Mouse (Mus musculus) MEL (cell line): ENCODE measurements around the gene Dusp22. TPM values are rescaled to one million over a fixed set of nuclear protein-coding genes. Genes with fewer than 3 reads are reported as not detected.

ENCODE experiments used
- DNase-seq: peaks from one replicate; pipeline ENCODE4 v3.0.0; 2011; ENCODE audit warnings: low read depth, low spot score
- H3K27ac ChIP-seq: 2 replicates; pipeline ENCODE4 v1.5.1; 2012; ENCODE audit warnings: low read depth, mild to moderate bottlenecking, control low read depth, low read length, moderate library complexity; ENCODE audit not compliant: control insufficient read depth
- H3K27me3 ChIP-seq, 2 experiments: fragments of 150-350 bp in 1 of 2; sonication (generic) in 1 of 2; 2 replicates each; pipeline ENCODE4 v1.6.1; 2012; ENCODE audit warnings: low read length in 2 of 2, mild to moderate bottlenecking in 2 of 2, improper control_type of control experiment in 1 of 2, moderate library complexity in 1 of 2; ENCODE audit not compliant: insufficient read depth in 2 of 2, control insufficient read depth in 1 of 2
- H3K36me3 ChIP-seq, 2 experiments: 2 replicates each; pipeline ENCODE4 v1.6.1; 2012 to 2014; ENCODE audit warnings: low read length in 2 of 2, improper control_type of control experiment in 1 of 2, inconsistent platforms in 1 of 2, mild to moderate bottlenecking in 1 of 2; ENCODE audit not compliant: insufficient read depth in 2 of 2, control insufficient read depth in 1 of 2
- H3K4me1 ChIP-seq, 2 experiments: fragments of 150-350 bp in 1 of 2; sonication (generic) in 1 of 2; 2 replicates each; pipeline ENCODE4 v1.6.1; 2012; ENCODE audit warnings: low read length in 2 of 2, improper control_type of control experiment in 1 of 2, mild to moderate bottlenecking in 1 of 2; ENCODE audit not compliant: insufficient read depth in 2 of 2, control insufficient read depth in 1 of 2
- H3K4me3 ChIP-seq, 2 experiments: fragments of 150-350 bp in 1 of 2; sonication (generic) in 1 of 2; 2 replicates each; pipeline ENCODE4 v1.5.1; 2012; ENCODE audit warnings: low read depth in 2 of 2, low read length in 2 of 2, mild to moderate bottlenecking in 2 of 2, moderate library complexity in 2 of 2, control low read depth in 1 of 2, improper control_type of control experiment in 1 of 2; ENCODE audit not compliant: control insufficient read depth in 1 of 2, insufficient read depth in 1 of 2
- H3K79me2 ChIP-seq: 2 replicates; pipeline ENCODE4 v1.6.1; 2012; ENCODE audit warnings: mild to moderate bottlenecking, low read length, moderate library complexity; ENCODE audit not compliant: control insufficient read depth, poor library complexity, insufficient read depth
- H3K9ac ChIP-seq: 2 replicates; pipeline ENCODE4 v1.6.1; 2012; ENCODE audit warnings: low read depth, mild to moderate bottlenecking, control low read depth, low read length, moderate library complexity; ENCODE audit not compliant: control insufficient read depth, poor library complexity, severe bottlenecking
- H3K9me3 ChIP-seq: fragments of 150-350 bp; sonication (generic); replicated peaks from 2 replicates; pipeline ENCODE4 v1.6.1; 2012; ENCODE audit warnings: mild to moderate bottlenecking, low read length, improper control_type of control experiment, moderate library complexity; ENCODE audit not compliant: insufficient read depth
- CHD2 ChIP-seq: IDR thresholded peaks from 2 replicates; pipeline ENCODE4 v1.6.1; 2011; ENCODE audit warnings: low read length, improper control_type of control experiment
- CTCF ChIP-seq, 3 experiments: IDR thresholded peaks in 2 of 3; conservative IDR thresholded peaks in 1 of 3; 2 replicates each; pipeline ENCODE4 v1.5.1; 2011 to 2012; ENCODE audit warnings: low read length in 3 of 3, low read depth in 2 of 3, mild to moderate bottlenecking in 2 of 3, improper control_type of control experiment in 1 of 3, inconsistent platforms in 1 of 3, mixed read lengths in 1 of 3, moderate library complexity in 1 of 3; ENCODE audit not compliant: control insufficient read depth in 1 of 3, insufficient read depth in 1 of 3, poor library complexity in 1 of 3, severe bottlenecking in 1 of 3
- ELF1 ChIP-seq: IDR thresholded peaks from 2 replicates; pipeline ENCODE4 v1.6.1; 2014; ENCODE audit warnings: low read depth, mild to moderate bottlenecking, inconsistent platforms, low read length, improper control_type of control experiment, moderate library complexity
- EP300 ChIP-seq, 2 experiments: IDR thresholded peaks; 2 replicates each; pipeline ENCODE4 v1.6.1; 2011; ENCODE audit warnings: improper control_type of control experiment in 2 of 2, low read length in 2 of 2, low read depth in 1 of 2, mild to moderate bottlenecking in 1 of 2
- ETS1 ChIP-seq: IDR thresholded peaks from 2 replicates; pipeline ENCODE4 v1.6.1; 2012; ENCODE audit warnings: low read depth, mild to moderate bottlenecking, inconsistent platforms, low read length, improper control_type of control experiment, moderate library complexity
- HCFC1 ChIP-seq: IDR thresholded peaks from 2 replicates; pipeline ENCODE4 v1.6.1; 2012; ENCODE audit warnings: low read depth, mild to moderate bottlenecking, inconsistent platforms, low read length, improper control_type of control experiment, moderate library complexity
- JUND ChIP-seq: IDR thresholded peaks from 2 replicates; pipeline ENCODE4 v1.6.1; 2011; ENCODE audit warnings: low read depth, mild to moderate bottlenecking, improper control_type of control experiment, low read length
- MAFK ChIP-seq: IDR thresholded peaks from 2 replicates; pipeline ENCODE4 v1.6.1; 2011; ENCODE audit warnings: low read depth, mild to moderate bottlenecking, low read length, improper control_type of control experiment, borderline replicate concordance
- MEF2A ChIP-seq: IDR thresholded peaks from 2 replicates; pipeline ENCODE4 v1.6.1; 2014; ENCODE audit warnings: low read depth, mild to moderate bottlenecking, inconsistent platforms, low read length, improper control_type of control experiment; ENCODE audit not compliant: poor library complexity, insufficient replicate concordance, severe bottlenecking; ENCODE audit errors: extremely low read depth
- MXI1 ChIP-seq: IDR thresholded peaks from 2 replicates; pipeline ENCODE4 v1.6.1; 2011; ENCODE audit warnings: mild to moderate bottlenecking, low read depth, low read length, improper control_type of control experiment
- MYB ChIP-seq: IDR thresholded peaks from 2 replicates; pipeline ENCODE4 v1.6.1; 2011; ENCODE audit warnings: mild to moderate bottlenecking, low read depth, low read length, improper control_type of control experiment
- MYC ChIP-seq: IDR thresholded peaks from 2 replicates; pipeline ENCODE4 v1.6.1; 2011; ENCODE audit warnings: low read depth, mild to moderate bottlenecking, low read length, improper control_type of control experiment, moderate library complexity
- NELFE ChIP-seq: IDR thresholded peaks from 2 replicates; pipeline ENCODE4 v1.6.1; 2011; ENCODE audit warnings: low read depth, low read length, improper control_type of control experiment
- POLR2A ChIP-seq, 2 experiments: IDR thresholded peaks; 2 replicates each; pipeline ENCODE4 v1.6.1; 2011 to 2012; ENCODE audit warnings: low read length in 2 of 2, mild to moderate bottlenecking in 2 of 2, control low read depth in 1 of 2, improper control_type of control experiment in 1 of 2, low read depth in 1 of 2, moderate library complexity in 1 of 2; ENCODE audit not compliant: control insufficient read depth in 1 of 2, insufficient read depth in 1 of 2, poor library complexity in 1 of 2
- POLR2AphosphoS2 ChIP-seq: IDR thresholded peaks from 2 replicates; pipeline ENCODE4 v1.6.1; 2011; ENCODE audit warnings: low read length, improper control_type of control experiment
- POLR2AphosphoS5 ChIP-seq: IDR thresholded peaks from 2 replicates; pipeline ENCODE4 v1.6.1; 2012; ENCODE audit warnings: low read depth, borderline replicate concordance, mild to moderate bottlenecking, inconsistent platforms, low read length, moderate library complexity, mixed read lengths
- RCOR1 ChIP-seq: IDR thresholded peaks from 2 replicates; pipeline ENCODE4 v1.6.1; 2012; ENCODE audit warnings: low read depth, mild to moderate bottlenecking, inconsistent platforms, low read length, improper control_type of control experiment
- TAL1 ChIP-seq: IDR thresholded peaks from 2 replicates; pipeline ENCODE4 v1.6.1; 2012; ENCODE audit warnings: mild to moderate bottlenecking, inconsistent platforms, low read length, moderate library complexity, mixed read lengths
- TCF12 ChIP-seq: IDR thresholded peaks from 2 replicates; pipeline ENCODE4 v1.6.1; 2014; ENCODE audit warnings: low read depth, mild to moderate bottlenecking, inconsistent platforms, low read length, improper control_type of control experiment, moderate library complexity
- UBTF ChIP-seq: IDR thresholded peaks from 2 replicates; pipeline ENCODE4 v1.6.1; 2012; ENCODE audit warnings: low read depth, mild to moderate bottlenecking, inconsistent platforms, low read length, improper control_type of control experiment, moderate library complexity, borderline replicate concordance; ENCODE audit not compliant: insufficient read depth
- ZC3H11A ChIP-seq: IDR thresholded peaks from 2 replicates; pipeline ENCODE4 v1.6.1; 2012; ENCODE audit warnings: low read depth, mild to moderate bottlenecking, inconsistent platforms, low read length, improper control_type of control experiment
- ZMIZ1 ChIP-seq: IDR thresholded peaks from 2 replicates; pipeline ENCODE4 v1.6.1; 2012; ENCODE audit warnings: low read depth, mild to moderate bottlenecking, inconsistent platforms, low read length, improper control_type of control experiment, moderate library complexity
- ZNF384 ChIP-seq: IDR thresholded peaks from 2 replicates; pipeline ENCODE4 v1.6.1; 2012; ENCODE audit warnings: low read depth, mild to moderate bottlenecking, inconsistent platforms, low read length, improper control_type of control experiment
- polyA plus RNA-seq, 2 experiments: library from polyadenylated mRNA; stranded (reverse) in 1 of 2; unstranded in 1 of 2; fragments of >175 nt in 1 of 2; fragments of >200 nt in 1 of 2; gene quantifications; 2 replicates each; pipeline versions ENCODE4 v1.2.1 to v1.2.4; 2012; ENCODE audit warnings: low replicate concordance in 2 of 2, low read depth in 1 of 2; ENCODE audit not compliant: insufficient read length in 2 of 2, insufficient read depth in 1 of 2, missing spikeins in 1 of 2
- total RNA-seq: library from RNA; depleted of rRNA; stranded (reverse); fragments of 300-350 nt; gene quantifications from 2 replicates; pipeline ENCODE4 v1.2.3, GENCODE M21; 2012

Dusp22 gene
- total and polyA plus RNA-seq, 3 experiments, result not detected

DNA sequence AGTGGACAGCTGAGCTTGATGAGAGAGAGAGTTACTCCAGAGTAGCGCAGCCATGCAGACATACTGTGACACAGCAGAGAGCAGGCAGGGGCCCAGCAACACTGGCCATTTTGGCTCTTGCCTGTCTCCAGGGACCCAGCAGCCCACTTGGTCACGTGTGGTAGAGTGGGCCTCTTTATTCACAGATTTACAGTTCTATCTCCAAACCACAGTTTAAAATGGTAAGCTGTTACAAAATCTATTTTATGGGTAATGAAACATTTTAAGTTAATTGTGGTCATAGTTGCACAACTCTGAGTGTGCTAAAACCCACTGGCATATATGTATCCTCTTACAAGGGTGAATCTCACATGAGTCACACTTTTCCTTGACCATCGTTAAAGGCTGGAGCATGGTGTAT lies 9.5 kb downstream of the Dusp22 start:
- no peaks in the 10 kb centered on the region for H3K79me2 ChIP-seq
- TF ChIP-seq EP300 (IDR thresholded peaks at IDR 0.05; ENCODE audit: low read depth in 1 of 2, low read length in 2 of 2) (no peak), TAL1 (no peak), RCOR1 (no peak), MAFK (no peak), MYB (no peak), POLR2AphosphoS2 (no peak), ZNF384 (no peak), ZMIZ1 (no peak), POLR2A (IDR thresholded peaks at IDR 0.05; ENCODE audit: control insufficient read depth in 1 of 2, insufficient read depth in 1 of 2, low read depth in 1 of 2, low read length in 2 of 2, poor library complexity in 1 of 2) (no peak)
- no peak overlapping the region for H3K4me3 ChIP-seq
- H3K27ac ChIP-seq, result no peak overlapping the region
- no peaks in the 10 kb centered on the region for H3K27me3 ChIP-seq
- no peak overlapping the region for H3K9ac ChIP-seq
- no peaks in the 10 kb centered on the region for H3K4me1 ChIP-seq
- DNase-seq, result no peak
- no peaks in the 10 kb centered on the region for H3K9me3 ChIP-seq
- no peaks in the 10 kb centered on the region for H3K36me3 ChIP-seq

DNA sequence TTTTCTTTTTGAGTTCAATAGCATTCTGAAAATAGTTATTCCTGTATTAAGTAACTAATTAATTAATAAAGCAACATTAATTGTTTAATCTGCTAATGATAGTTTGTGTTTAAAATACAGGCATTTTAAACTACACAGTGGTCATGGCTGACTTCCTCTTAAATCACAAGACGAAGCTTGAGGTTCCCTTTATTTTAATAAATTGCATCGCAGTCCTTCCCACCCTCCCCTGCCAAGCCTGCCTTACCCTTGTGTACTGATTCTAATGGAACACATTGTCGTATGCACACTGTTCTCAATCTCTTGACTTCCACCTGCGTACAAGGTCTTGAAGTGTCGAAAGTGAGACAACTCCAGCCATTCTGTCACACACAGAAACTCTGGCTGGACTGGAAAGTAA lies 14.1 kb downstream of the Dusp22 start:
- no peaks in the 10 kb centered on the region for H3K4me1 ChIP-seq
- no peak overlapping the region for H3K27ac ChIP-seq
- H3K4me3 ChIP-seq, result no peak overlapping the region
- no peak overlapping the region for H3K9ac ChIP-seq
- TF ChIP-seq MAFK (no peak), MYC (no peak), CHD2 (no peak), MXI1 (no peak), POLR2A (IDR thresholded peaks at IDR 0.05; ENCODE audit: control insufficient read depth in 1 of 2, insufficient read depth in 1 of 2, low read depth in 1 of 2, low read length in 2 of 2, poor library complexity in 1 of 2) (no peak), JUND (no peak)
- DNase-seq, result no peak
- H3K79me2 ChIP-seq, result no peaks in the 10 kb centered on the region
- no peaks in the 10 kb centered on the region for H3K36me3 ChIP-seq
- H3K9me3 ChIP-seq, result no peaks in the 10 kb centered on the region
- no peaks in the 10 kb centered on the region; a peak in 1 of 4 replicates for H3K27me3 ChIP-seq

DNA sequence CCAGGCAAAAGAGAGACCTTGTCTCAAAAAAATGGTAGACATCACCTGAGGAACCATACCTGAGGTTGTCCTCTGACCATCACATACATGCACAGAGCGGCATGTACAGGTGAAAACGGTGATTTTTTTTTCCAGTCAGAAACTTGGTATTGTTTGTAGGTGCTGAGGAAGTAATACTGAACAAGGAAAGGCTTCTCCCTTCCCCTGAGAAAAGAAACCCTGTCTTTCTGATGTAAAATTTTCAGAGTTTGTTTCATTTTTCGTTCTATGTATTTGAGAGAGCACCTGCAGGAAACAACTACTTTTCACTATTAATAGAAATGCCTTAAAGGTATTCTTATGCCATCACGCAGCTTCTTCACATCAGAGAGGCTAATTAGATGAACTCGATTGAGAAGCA lies 19.0 kb downstream of the Dusp22 start:
- Histone ChIP-seq H3K79me2 (no peaks in the 10 kb centered on the region), H3K27me3 (no peaks in the 10 kb centered on the region; a peak in 1 of 4 replicates), H3K9me3 (no peaks in the 10 kb centered on the region), H3K27ac (no peak overlapping the region), H3K4me3 (no peak overlapping the region), H3K36me3 (no peaks in the 10 kb centered on the region), H3K9ac (no peak overlapping the region), H3K4me1 (no peaks in the 10 kb centered on the region)
- no peak for DNase-seq
- no peak for TF ChIP-seq POLR2AphosphoS2
- no peak for TF ChIP-seq POLR2AphosphoS5
- no peak for TF ChIP-seq NELFE
- TF ChIP-seq TCF12, result no peak
- TF ChIP-seq ELF1, result no peak
- TF ChIP-seq CHD2, result no peak
- TF ChIP-seq UBTF, result no peak
- no peak for TF ChIP-seq CTCF (IDR thresholded peaks at IDR 0.05 in 2 of 3, conservative IDR thresholded peaks at IDR 0.05 in 1 of 3; ENCODE audit: control insufficient read depth in 1 of 3, insufficient read depth in 1 of 3, low read depth in 2 of 3, low read length in 3 of 3, poor library complexity in 1 of 3, severe bottlenecking in 1 of 3)
- no peak for TF ChIP-seq TAL1
- TF ChIP-seq ZNF384, result no peak
- no peak for TF ChIP-seq ZC3H11A
- TF ChIP-seq EP300 (IDR thresholded peaks at IDR 0.05; ENCODE audit: low read depth in 1 of 2, low read length in 2 of 2), result no peak
- no peak for TF ChIP-seq HCFC1
- TF ChIP-seq MYB, result no peak
- no peak for TF ChIP-seq JUND
- no peak for TF ChIP-seq ETS1
- no peak for TF ChIP-seq ZMIZ1
- no peak for TF ChIP-seq MEF2A
